Mouse (Mus musculus) monocyte, adult 5-6 weeks (primary cell): ENCODE results near the gene Tmem151a. TPM values are rescaled to one million over a fixed set of nuclear protein-coding genes. Genes with fewer than 3 reads are reported as not detected.

Source experiments
- total RNA-seq: library from RNA; stranded (forward); fragments of 200-1000, 200-491, 200-594 nt; gene quantifications from 3 replicates; pipeline ENCODE4 v1.2.3, GENCODE M21; 2017

The Tmem151a gene
- total RNA-seq, 1 experiment from 2014 or later: 0.67 TPM

Other genes with a start within 250 kb of the Tmem151a start
- gene Ccs, start 246.2 kb downstream of the Tmem151a start, total RNA-seq: 18.7 to 42.7 TPM (median 33.6 TPM) in 3 replicates
- not detected in 3 replicates for gene Ccdc87, start 246.2 kb downstream of the Tmem151a start, total RNA-seq
- 0.39 TPM in 1 of 3 replicates, not detected in the others for gene Ctsf, start 230.4 kb downstream of the Tmem151a start, total RNA-seq
- gene Actn3, start 207.6 kb downstream of the Tmem151a start, total RNA-seq: 0.10 to 1.7 TPM in 2 of 3 replicates, not detected in the other
- gene Zdhhc24, start 206.9 kb downstream of the Tmem151a start, total RNA-seq: 5.2 to 12.4 TPM (median 10.3 TPM) in 3 replicates
- gene Bbs1, start 178.9 kb downstream of the Tmem151a start, total RNA-seq: 0.29 TPM in 1 of 3 replicates, not detected in the others
- 38.4 to 56.8 TPM (median 49.0 TPM) in 3 replicates for gene Dpp3, start 157.2 kb downstream of the Tmem151a start, total RNA-seq
- gene Peli3, start 142.4 kb downstream of the Tmem151a start, total RNA-seq: not detected in 3 replicates
- gene Mrpl11, start 123.4 kb downstream of the Tmem151a start, total RNA-seq: 17.6 to 27.9 TPM (median 17.8 TPM) in 3 replicates
- gene Npas4, start 95.2 kb downstream of the Tmem151a start, total RNA-seq: not detected in 3 replicates
- 0.97 TPM in 1 of 3 replicates, not detected in the others for gene Slc29a2, start 61.7 kb downstream of the Tmem151a start, total RNA-seq
- 5.1 to 6.9 TPM in 2 of 3 replicates, not detected in the other for gene B4gat1, start 46.7 kb downstream of the Tmem151a start, total RNA-seq
- 4.3 TPM in 1 of 3 replicates, not detected in the others for gene AC124502.3, start 46.6 kb downstream of the Tmem151a start, total RNA-seq
- gene Brms1, start 44.2 kb downstream of the Tmem151a start, total RNA-seq: 16.6 to 60.3 TPM (median 46.3 TPM) in 3 replicates
- gene Rin1, start 35.0 kb downstream of the Tmem151a start, total RNA-seq: 0.19 to 0.68 TPM (median 0.21 TPM) in 3 replicates
- not detected in 3 replicates for gene Cd248, start 17.5 kb downstream of the Tmem151a start, total RNA-seq
- 10.4 to 13.3 TPM (median 10.5 TPM) in 3 replicates for gene Yif1a, start 3.0 kb upstream of the Tmem151a start, total RNA-seq
- 0.32 TPM in 1 of 3 replicates, not detected in the others for gene Cnih2, start 13.0 kb upstream of the Tmem151a start, total RNA-seq
- 87.3 to 123 TPM (median 101 TPM) in 3 replicates for gene Rab1b, start 21.5 kb upstream of the Tmem151a start, total RNA-seq
- 9.2 to 25.6 TPM (median 17.2 TPM) in 3 replicates for gene Klc2, start 33.0 kb upstream of the Tmem151a start, total RNA-seq
- gene Pacs1, start 187.6 kb upstream of the Tmem151a start, total RNA-seq: 11.1 to 32.0 TPM (median 19.2 TPM) in 3 replicates
- 229 to 250 TPM (median 247 TPM) in 3 replicates for gene Sf3b2, start 209.9 kb upstream of the Tmem151a start, total RNA-seq
- gene Gal3st3, start 212.8 kb upstream of the Tmem151a start, total RNA-seq: not detected in 3 replicates